Mouse (Mus musculus) heart, postnatal 36 days (tissue): ENCODE results near the gene Megf11. TPM values are rescaled to one million over a fixed set of nuclear protein-coding genes. Genes with fewer than 3 reads are reported as not detected.
"Not testable (repeated sequence)": the region's sequence is repeated elsewhere in the genome, so short reads cannot be mapped to it uniquely, and the experiment has no call there.

ENCODE experiments used
- DNase-seq, 2 experiments: peaks; one replicate each; pipeline ENCODE4 v3.0.0; 2021 to 2022
- intact Hi-C: fragments of 180-260 bp; cut with DNase I; formaldehyde crosslinking; loops from one replicate; pipeline ENCODE4 v1.15.1; 2025
- microRNA-seq, 2 experiments: library from miRNA; unstranded; fragments of <30 nt; microRNA quantifications; one replicate each; pipeline ENCODE4 v1.2.0; 2021; ENCODE audit warnings: borderline number of aligned reads in 2 of 2
- total RNA-seq, 2 experiments: library from RNA; stranded (reverse); gene quantifications; 2 replicates each; pipeline ENCODE4 v1.2.3; 2021

Gene Megf11
- total RNA-seq, 2 experiments from 2014 or later: 1.6 to 4.6 TPM

DNA sequence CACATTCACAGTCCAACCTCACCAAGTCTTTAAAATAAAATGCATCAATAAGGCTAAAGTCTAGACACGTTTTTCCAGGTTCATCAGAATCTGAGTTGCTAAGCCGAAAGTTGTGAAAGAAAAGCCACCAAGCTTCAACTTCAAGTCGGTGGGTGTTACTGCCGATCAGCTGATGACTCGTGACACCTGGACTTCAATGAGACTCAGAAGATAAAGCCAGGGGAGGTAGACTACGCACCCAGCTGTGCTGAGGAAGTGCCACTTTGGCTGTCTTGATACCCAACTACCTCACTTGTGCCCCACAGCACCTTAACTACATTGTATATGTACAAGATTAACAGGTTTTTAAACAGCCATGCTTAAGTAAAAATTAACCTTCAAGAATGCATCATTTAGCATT, 348.7 kb downstream of the Megf11 start:
- intact Hi-C loops: loop anchor here (10.0 kb wide), 1 partner anchor 389 kb away; the partner anchor contains the start of gene Dis3l
- no peak for DNase-seq

- intact Hi-C loops: loop anchor here (5.0 to 10.0 kb wide), 2 partner anchors 77 to 390 kb away; partner anchors contain the start of genes Dennd4a and Dis3l
- not testable (repeated sequence) for DNase-seq
Observed at GRCm38 (mm10) chr9:64734992-64735391, 349.6 kb downstream of the Megf11 start.

- DNase-seq: no peak
- intact Hi-C loops: loop anchor here (5.0 to 10.0 kb wide), 2 partner anchors 76 to 391 kb away; partner anchors contain the start of genes Dennd4a and Dis3l
Observed at GRCm38 (mm10) chr9:64736076-64736638, 350.7 kb downstream of the Megf11 start.

- DNase-seq: peak; percentile 68 to 72
- intact Hi-C loops: loop anchor here (5.0 to 10.0 kb wide), 2 partner anchors 75 to 392 kb away; partner anchors contain the start of genes Dennd4a and Dis3l
Observed at GRCm38 (mm10) chr9:64736639-64737405, 351.4 kb downstream of the Megf11 start.

DNA sequence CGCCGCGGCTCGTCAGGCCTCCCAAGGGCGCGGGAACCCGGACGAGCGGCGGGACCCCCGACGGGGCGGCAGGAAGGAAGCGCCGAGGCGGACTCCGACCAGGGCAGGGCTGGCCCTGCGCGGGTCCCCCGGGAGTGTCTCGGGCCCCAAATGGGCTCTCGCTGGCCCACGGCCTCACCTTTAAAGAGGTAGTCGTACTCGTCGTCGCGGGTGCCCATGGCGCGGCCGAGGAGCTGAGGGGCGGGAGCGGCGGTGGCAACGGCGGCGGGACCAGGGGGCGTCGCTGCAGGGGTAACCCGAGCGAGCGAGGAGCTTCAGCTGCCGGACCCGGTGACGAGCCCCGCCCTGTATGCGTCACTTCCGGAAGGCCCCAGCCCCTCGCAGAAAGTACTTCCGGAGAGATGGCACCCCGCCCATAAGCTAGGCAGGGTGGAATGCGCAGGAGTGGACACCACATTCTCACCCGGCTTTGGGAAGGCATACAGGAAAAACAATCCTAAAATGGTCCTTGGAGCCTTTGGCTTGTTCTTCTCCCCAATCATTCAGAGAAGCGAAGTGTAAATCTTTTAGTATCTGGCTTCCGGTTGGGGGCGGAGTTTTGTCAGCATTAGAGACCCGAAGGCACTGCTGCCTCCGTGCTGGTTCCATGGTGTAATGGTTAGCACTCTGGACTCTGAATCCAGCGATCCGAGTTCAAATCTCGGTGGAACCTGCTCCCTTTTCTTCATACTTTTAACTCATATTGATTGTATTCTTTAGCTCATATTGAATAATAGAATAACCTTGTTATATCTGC, 352.2 kb downstream of the Megf11 start, which contains the start of gene Rab11a:
TSS of gene Rab11a (minus strand) at position 353 of the 796 bp plus-strand sequence.
- intact Hi-C loops: loop anchor here (5.0 to 10.0 kb wide), 2 partner anchors 75 to 393 kb away; partner anchors contain the start of genes Dennd4a and Dis3l
- DNase-seq: peak; percentile 97 to 98

- no peak for DNase-seq
- intact Hi-C loops: loop anchor here (5.0 to 10.0 kb wide), 2 partner anchors 73 to 394 kb away; partner anchors contain the start of genes Dennd4a and Dis3l
Observed at GRCm38 (mm10) chr9:64739001-64739400, 353.6 kb downstream of the Megf11 start.

DNA sequence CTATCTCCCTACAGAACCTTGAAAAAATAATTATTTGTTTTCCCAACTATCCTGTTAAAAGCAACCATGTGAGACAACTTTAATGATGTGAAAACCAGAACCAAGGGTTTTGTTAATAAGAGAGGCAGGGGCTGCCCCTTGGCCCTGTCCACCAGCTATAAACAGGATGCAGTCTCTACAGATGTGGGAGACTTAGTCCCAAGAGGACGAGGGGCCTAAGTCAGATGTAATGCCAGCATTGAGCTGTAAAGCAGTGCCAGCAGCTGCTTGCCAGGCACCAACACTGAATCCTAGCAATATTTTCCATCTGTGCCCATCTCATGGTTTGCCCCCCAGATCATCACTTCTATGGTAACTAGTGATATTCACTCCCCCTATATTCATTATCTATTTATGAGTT, 357.0 kb downstream of the Megf11 start:
- no peak for DNase-seq
- intact Hi-C loops: no loop called here

GRCm38 (mm10) chr9:64747735-64748134, 362.3 kb downstream of the Megf11 start:
- DNase-seq: no peak
- intact Hi-C loops: no loop called here

DNA sequence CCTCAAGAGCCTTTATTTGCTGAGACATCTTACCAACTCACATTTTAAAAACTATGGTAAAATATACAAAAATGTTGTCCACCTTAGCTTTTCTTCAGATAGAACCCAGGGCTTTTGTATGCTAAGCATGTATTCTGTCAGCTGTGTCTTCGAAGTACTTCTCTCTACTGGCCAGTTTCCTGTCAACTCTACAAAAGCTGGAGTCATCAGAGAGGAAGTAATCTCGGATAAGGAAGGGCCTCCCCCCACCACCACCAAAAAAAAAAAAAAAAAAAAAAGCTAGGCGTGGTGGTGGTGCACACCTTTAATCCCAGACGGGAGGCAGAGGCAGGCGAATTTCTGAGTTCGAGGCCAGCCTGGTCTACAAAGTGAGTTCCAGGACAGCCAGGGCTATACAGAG, 363.9 kb downstream of the Megf11 start:
- intact Hi-C loops: no loop called here
- DNase-seq: no peak

GRCm38 (mm10) chr9:64752575-64752974, 367.1 kb downstream of the Megf11 start:
- no peak for DNase-seq
- intact Hi-C loops: no loop called here

- intact Hi-C loops: no loop called here
- no peak for DNase-seq
Observed at GRCm38 (mm10) chr9:64758052-64758451, 372.6 kb downstream of the Megf11 start.

Small RNA genes lying within 50 kb of the gene (microRNA-seq; reads per million reads assigned to microRNA genes)
- gene Gm47308: 0 reads per million in 2 experiments

Other genes with a start within 250 kb of the Megf11 start
- gene Zwilch, start 212.5 kb upstream of the Megf11 start, total RNA-seq: under 1 TPM; 0.61 to 0.79 TPM
- 100 to 1,000 TPM; 454 to 482 TPM for gene Rpl4, start 212.3 kb upstream of the Megf11 start, total RNA-seq
- 10 to 100 TPM; 21.8 to 22.6 TPM for gene Snapc5, start 206.4 kb upstream of the Megf11 start, total RNA-seq
- 1 to 10 TPM; 1.8 to 3.1 TPM for gene Uchl4, start 150.4 kb upstream of the Megf11 start, total RNA-seq
- gene Map2k1, start 132.0 kb upstream of the Megf11 start, total RNA-seq: 10 to 100 TPM; 50.1 to 52.8 TPM
- 10 to 100 TPM; 10.5 to 10.9 TPM for gene Tipin, start 104.0 kb upstream of the Megf11 start, total RNA-seq
- gene Dis3l, start 44.3 kb upstream of the Megf11 start, total RNA-seq: 10 to 100 TPM; 24.8 to 28.1 TPM